Mouse (Mus musculus) gastrocnemius, postnatal 36 days (tissue): Measurements from ENCODE around the gene Zfp804a. TPM values are rescaled to one million over a fixed set of nuclear protein-coding genes. Genes with fewer than 3 reads are reported as not detected.

ENCODE experiments used
- DNase-seq, 2 experiments: peaks; one replicate each; pipeline ENCODE4 v3.0.0; 2022
- intact Hi-C: fragments of 180-260 bp; cut with DNase I; formaldehyde crosslinking; loops from one replicate; pipeline ENCODE4 v1.15.1; 2025
- total RNA-seq, 2 experiments: library from RNA; stranded (reverse); gene quantifications; 2 replicates each; pipeline ENCODE4 v1.2.3; 2021

Gene Zfp804a
- total RNA-seq, 2 experiments from 2014 or later = not detected

DNA sequence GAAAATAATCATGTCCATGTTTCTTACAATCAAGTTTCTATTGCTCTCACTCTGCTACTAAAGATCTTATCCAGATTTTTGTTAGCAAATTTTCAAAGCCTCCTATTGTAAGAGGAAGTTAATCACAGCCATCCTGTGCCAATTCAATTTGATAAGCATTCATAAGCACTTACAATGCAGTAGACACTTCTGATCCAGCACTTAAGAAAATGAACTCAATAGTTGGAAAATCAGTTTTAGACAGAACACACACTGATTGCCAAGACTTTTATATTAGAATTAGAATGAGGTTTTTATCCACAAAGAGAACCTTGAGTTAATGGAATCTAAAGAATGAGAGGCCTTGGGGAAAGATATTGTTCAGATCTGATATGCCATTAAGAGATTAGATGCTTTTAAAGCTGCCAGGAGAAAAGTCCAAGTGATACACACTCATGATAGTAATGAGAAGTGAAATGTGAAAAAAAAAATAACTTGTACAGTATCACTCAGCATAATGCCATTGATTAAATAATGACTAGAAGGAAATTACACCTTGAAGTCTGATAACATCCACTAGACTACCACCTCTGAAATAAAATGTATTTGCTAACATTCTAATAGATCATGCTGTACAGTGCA is 194.0 kb downstream of the Zfp804a start:
- intact Hi-C loops = no loop called here
- DNase-seq = no peak

DNA sequence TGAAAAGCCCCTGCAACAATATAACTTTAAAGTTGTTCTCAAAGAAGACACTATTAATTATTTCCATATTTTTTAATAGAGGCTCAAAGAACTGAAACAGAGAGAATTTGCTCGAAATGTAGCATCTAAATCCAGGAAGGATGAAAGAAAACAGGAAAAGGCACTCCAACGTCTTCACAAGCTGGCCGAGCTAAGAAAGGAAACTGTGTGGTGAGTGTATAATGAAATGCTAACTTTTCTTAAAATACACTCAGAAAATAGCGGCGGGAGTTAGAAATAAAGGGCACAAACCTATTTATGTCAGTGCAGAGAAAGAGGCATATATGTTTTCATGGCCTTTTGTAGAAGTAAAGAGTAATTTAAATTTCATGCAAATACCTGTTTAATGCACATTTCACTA is 200.4 kb downstream of the Zfp804a start:
- intact Hi-C loops = no loop called here
- DNase-seq = no peak

DNA sequence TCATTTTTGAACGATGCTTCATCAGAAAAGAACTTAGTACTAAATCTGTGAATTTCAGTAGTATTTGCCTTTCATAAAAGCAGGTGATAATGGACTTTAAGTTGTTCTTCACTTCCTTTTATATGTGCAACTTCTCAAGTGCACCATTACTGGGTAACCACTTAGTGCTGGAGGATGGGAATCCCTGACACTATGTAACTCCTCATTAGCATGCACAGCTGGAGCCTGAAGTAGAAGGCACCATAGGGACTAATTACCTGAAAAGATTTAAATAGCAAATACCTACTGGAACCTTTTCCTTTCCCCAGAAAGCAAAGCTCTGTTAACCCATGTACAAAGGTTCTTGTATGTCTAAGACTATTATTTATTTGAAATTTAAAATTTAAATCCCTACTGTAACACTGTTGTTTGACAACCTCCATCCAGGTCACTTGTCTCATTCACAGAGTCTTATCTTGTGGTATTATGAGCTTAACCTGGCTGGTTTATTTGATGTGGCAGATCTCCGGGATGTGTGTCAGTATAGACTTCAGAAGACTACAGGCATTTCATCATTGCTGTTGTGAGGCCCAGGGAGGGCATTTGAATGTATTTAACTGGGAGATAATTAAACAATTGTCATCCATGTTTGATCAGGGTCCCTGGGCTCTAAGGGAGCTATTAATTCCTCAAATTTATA is 229.7 kb downstream of the Zfp804a start:
- intact Hi-C loops = no loop called here
- DNase-seq = no peak

DNA sequence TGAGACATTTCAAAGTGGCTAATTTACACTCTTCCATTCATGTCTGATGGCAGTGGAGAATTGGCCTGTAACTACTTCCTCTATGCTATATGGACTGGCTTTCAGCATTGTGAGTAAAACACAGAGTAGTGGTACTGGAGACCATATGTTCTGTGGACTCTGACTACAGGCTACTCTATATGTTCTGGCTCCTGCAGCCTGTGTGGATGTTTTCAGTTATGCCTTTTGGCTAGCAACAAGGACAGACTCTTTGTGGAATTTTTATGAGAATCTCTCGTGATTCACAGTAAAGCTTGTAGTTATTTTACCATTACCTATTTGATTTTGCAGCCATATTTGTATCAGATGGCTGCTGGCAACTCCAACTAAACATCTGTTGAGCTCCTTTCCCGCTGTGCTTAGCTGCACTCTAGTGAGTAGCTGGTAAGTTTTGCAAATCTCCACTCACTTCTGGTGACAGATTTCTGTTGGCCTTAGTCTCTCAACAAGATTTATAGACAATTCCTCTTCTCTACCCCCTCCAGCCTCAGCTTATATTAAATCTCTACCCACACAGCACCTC is 242.0 kb downstream of the Zfp804a start:
- intact Hi-C loops = no loop called here
- no peak for DNase-seq
